Mouse (Mus musculus): ENCODE measurements around the gene Triap1. TPM values are rescaled to one million over a fixed set of nuclear protein-coding genes. Genes with fewer than 3 reads are reported as not detected.

The Triap1 gene
- total and polyA plus RNA-seq, 3 experiments: 7.9 to 40.0 (median 35.1) TPM

- DNase-seq: no peak
Measured at GRCm38 (mm10) chr5:115392969-115393368, 51.9 kb downstream of the Triap1 start.

Other genes with a start within 250 kb of the Triap1 start
- gene Gm10401, start 242.9 kb upstream of the Triap1 start, total RNA-seq (2021): not detected
- gene Gm10401, start 242.9 kb upstream of the Triap1 start, polyA plus RNA-seq (2012; rRNA removed): not detected in 2 replicates
- gene Acads, start 221.9 kb upstream of the Triap1 start, total RNA-seq (2021): 100 to 1,000 TPM; 181 to 208 TPM
- 279 and 310 TPM in 2 replicates for gene Acads, start 221.9 kb upstream of the Triap1 start, polyA plus RNA-seq (2012; rRNA removed)
- gene Unc119b, start 206.2 kb upstream of the Triap1 start, total RNA-seq (2021): 10 to 100 TPM; 32.0 to 44.8 TPM
- gene Unc119b, start 206.2 kb upstream of the Triap1 start, polyA plus RNA-seq (2012; rRNA removed): 37.5 and 39.2 TPM in 2 replicates
- gene Mlec, start 183.0 kb upstream of the Triap1 start, total RNA-seq (2021): 100 to 1,000 TPM; 165 to 185 TPM
- gene Mlec, start 183.0 kb upstream of the Triap1 start, polyA plus RNA-seq (2012; rRNA removed): 74.7 and 96.9 TPM in 2 replicates
- gene Cabp1, start 146.8 kb upstream of the Triap1 start, total RNA-seq (2021): 10 to 100 TPM; 37.7 to 57.1 TPM
- gene Cabp1, start 146.8 kb upstream of the Triap1 start, polyA plus RNA-seq (2012; rRNA removed): 45.7 and 61.7 TPM in 2 replicates
- gene Pop5, start 105.4 kb upstream of the Triap1 start, total RNA-seq (2021): 10 to 100 TPM; 53.1 to 84.0 TPM
- 194 and 250 TPM in 2 replicates for gene Pop5, start 105.4 kb upstream of the Triap1 start, polyA plus RNA-seq (2012; rRNA removed)
- 100 to 1,000 TPM; 225 to 258 TPM for gene Rnf10, start 68.3 kb upstream of the Triap1 start, total RNA-seq (2021)
- 212 and 287 TPM in 2 replicates for gene Rnf10, start 68.3 kb upstream of the Triap1 start, polyA plus RNA-seq (2012; rRNA removed)
- gene Coq5, start 61.6 kb upstream of the Triap1 start, total RNA-seq (2021): 10 to 100 TPM; 52.5 to 68.0 TPM
- gene Coq5, start 61.6 kb upstream of the Triap1 start, polyA plus RNA-seq (2012; rRNA removed): 14.6 and 15.7 TPM in 2 replicates
- 100 to 1,000 TPM; 220 to 347 TPM for gene Dynll1, start 40.2 kb upstream of the Triap1 start, total RNA-seq (2021)
- 38.0 and 45.1 TPM in 2 replicates for gene Dynll1, start 40.2 kb upstream of the Triap1 start, polyA plus RNA-seq (2012; rRNA removed)
- 10 to 100 TPM; 45.8 to 70.1 TPM for gene Srsf9, start 14.0 kb upstream of the Triap1 start, total RNA-seq (2021)
- gene Srsf9, start 14.0 kb upstream of the Triap1 start, polyA plus RNA-seq (2012; rRNA removed): 29.1 and 40.4 TPM in 2 replicates
- 10 to 100 TPM; 21.1 to 24.0 TPM for gene Gatc, start within 50 bp of the Triap1 start, total RNA-seq (2021)
- gene Gatc, start within 50 bp of the Triap1 start, polyA plus RNA-seq (2012; rRNA removed): 12.2 and 15.4 TPM in 2 replicates
- 1,000 to 10,000 TPM; 1,468 to 1,603 TPM for gene Cox6a1, start 7.8 kb downstream of the Triap1 start, total RNA-seq (2021)
- 4,255 and 4,504 TPM in 2 replicates for gene Cox6a1, start 7.8 kb downstream of the Triap1 start, polyA plus RNA-seq (2012; rRNA removed)
- 10 to 100 TPM; 16.3 to 19.1 TPM for gene Msi1, start 88.4 kb downstream of the Triap1 start, total RNA-seq (2021)
- gene Msi1, start 88.4 kb downstream of the Triap1 start, polyA plus RNA-seq (2012; rRNA removed): 24.0 and 29.5 TPM in 2 replicates
- not detected for gene Pla2g1b, start 125.0 kb downstream of the Triap1 start, total RNA-seq (2021)
- gene Pla2g1b, start 125.0 kb downstream of the Triap1 start, polyA plus RNA-seq (2012; rRNA removed): 7.6 TPM in 1 of 2 replicates, not detected in the other
- gene Sirt4, start 143.5 kb downstream of the Triap1 start, total RNA-seq (2021): 10 to 100 TPM; 15.1 to 28.0 TPM
- gene Sirt4, start 143.5 kb downstream of the Triap1 start, polyA plus RNA-seq (2012; rRNA removed): 47.4 and 61.7 TPM in 2 replicates
- gene Pxn, start 165.5 kb downstream of the Triap1 start, total RNA-seq (2021): 10 to 100 TPM; 39.4 to 47.2 TPM
- 66.9 and 67.5 TPM in 2 replicates for gene Pxn, start 165.5 kb downstream of the Triap1 start, polyA plus RNA-seq (2012; rRNA removed)
- gene Rplp0, start 218.2 kb downstream of the Triap1 start, total RNA-seq (2021): 100 to 1,000 TPM; 758 to 884 TPM
- gene Rplp0, start 218.2 kb downstream of the Triap1 start, polyA plus RNA-seq (2012; rRNA removed): 1,163 and 1,198 TPM in 2 replicates
- 10 to 100 TPM; 48.6 to 51.1 TPM for gene Gcn1l1, start 224.0 kb downstream of the Triap1 start, total RNA-seq (2021)
- gene Gcn1l1, start 224.0 kb downstream of the Triap1 start, polyA plus RNA-seq (2012; rRNA removed): 41.2 and 49.4 TPM in 2 replicates

Measured in adrenal gland, adult 2 months (tissue).